Mouse (Mus musculus) lung, postnatal 0 days (tissue): ENCODE data around the gene Smim27. TPM values are rescaled to one million over a fixed set of nuclear protein-coding genes. Genes with fewer than 3 reads are reported as not detected.
A peak's percentile ranks its signal among the peaks of the same experiment; 100 is the strongest.

Source experiments
- ATAC-seq: fragments of 200-750 bp; cut with Nextera tagmentation; 2 replicates; pipeline ENCODE4 v1.8.0; 2017; ENCODE audit warnings: moderate library complexity
- DNase-seq: peaks from one replicate; pipeline ENCODE4 v3.0.0-alpha.2; 2016; ENCODE audit warnings: low spot score
- H3K27ac ChIP-seq: fragments of 300-500 bp; sonication (generic); 2 replicates; pipeline ENCODE4 v1.5.1; 2014; ENCODE audit warnings: antibody characterized with exemption, mild to moderate bottlenecking, low read length, mixed read lengths
- H3K27me3 ChIP-seq: fragments of 300-500 bp; sonication (generic); replicated peaks from 2 replicates; pipeline ENCODE4 v1.6.1; 2014; ENCODE audit warnings: low read length, mixed read lengths; ENCODE audit not compliant: insufficient read depth
- H3K36me3 ChIP-seq: fragments of 300-500 bp; sonication (generic); 2 replicates; pipeline ENCODE4 v1.6.1; 2014; ENCODE audit warnings: low read length, mixed read lengths; ENCODE audit not compliant: insufficient read depth
- H3K4me1 ChIP-seq: fragments of 300-500 bp; sonication (generic); 2 replicates; pipeline ENCODE4 v1.6.1; 2014; ENCODE audit warnings: antibody characterized with exemption, low read depth, low read length, mixed read lengths; ENCODE audit not compliant: insufficient read depth
- H3K4me2 ChIP-seq: fragments of 300-500 bp; sonication (generic); replicated peaks from 2 replicates; pipeline ENCODE4 v1.6.1; 2014; ENCODE audit warnings: low read depth, mild to moderate bottlenecking, low read length, moderate library complexity, mixed read lengths
- H3K4me3 ChIP-seq: fragments of 300-500 bp; sonication (generic); 2 replicates; pipeline ENCODE4 v1.5.1; 2014; ENCODE audit warnings: low read depth, low read length
- H3K9ac ChIP-seq: fragments of 300-500 bp; sonication (generic); replicated peaks from 2 replicates; pipeline ENCODE4 v1.6.1; 2014; ENCODE audit warnings: low read depth, mild to moderate bottlenecking
- H3K9me3 ChIP-seq: fragments of 300-500 bp; sonication (generic); 2 replicates; pipeline ENCODE4 v1.6.1; 2016; ENCODE audit warnings: low read length, mixed read lengths
- CTCF ChIP-seq: IDR thresholded peaks from 2 replicates; pipeline ENCODE4 v1.5.1; 2016; ENCODE audit warnings: antibody characterized with exemption, mild to moderate bottlenecking
- EP300 ChIP-seq: IDR thresholded peaks from 2 replicates; pipeline ENCODE4 v1.6.1; 2016; ENCODE audit warnings: antibody characterized with exemption, mild to moderate bottlenecking, control low read depth
- WGBS: fragments of 180-500 bp; shearing (Covaris S2); extraction: QIAGEN DNeasy Blood & Tissue Kit; methylation state at CpG from one replicate; pipeline ENCODE4 v1.1.7; 2014; 5-methylcytosine and 5-hydroxymethylcytosine counted together
- polyA plus RNA-seq: library from polyadenylated mRNA; unstranded; fragments of >200 nt; fragmentation: Nextera tagmentation; extraction: Ambion mirVana; gene quantifications from 2 replicates; pipeline ENCODE4 v1.2.1, GENCODE M21; 2015

Smim27 gene
- 45.6 and 57.1 TPM in 2 replicates for polyA plus RNA-seq

DNA sequence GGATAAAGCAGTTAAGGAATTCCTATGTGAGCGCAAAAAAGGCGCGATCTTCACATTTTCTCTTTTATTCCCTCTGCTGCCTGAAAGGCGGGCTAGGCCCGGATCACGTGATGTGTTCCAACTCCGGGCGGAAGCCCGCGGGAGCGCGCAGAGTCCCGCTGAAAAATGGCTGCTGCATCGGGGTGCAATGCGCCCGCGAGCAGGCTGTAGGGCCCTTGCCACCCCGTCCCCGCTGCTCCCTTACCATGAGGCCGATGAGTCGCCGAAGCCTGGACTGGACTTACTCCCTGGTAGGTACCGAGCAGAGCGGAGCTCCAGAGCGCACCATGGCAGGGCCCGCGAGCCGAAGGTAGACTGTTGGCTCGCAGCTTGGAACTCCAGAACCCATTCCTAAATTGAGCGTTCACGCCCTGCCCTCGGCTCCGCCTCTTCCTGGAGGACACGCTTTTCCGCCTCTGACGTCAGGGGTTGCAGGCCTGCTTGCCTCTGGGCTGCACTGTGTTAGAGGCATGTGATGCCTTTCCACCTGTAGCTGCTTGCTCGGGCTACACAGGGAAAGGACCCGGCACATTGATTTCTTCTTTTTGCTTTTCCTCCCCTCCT, at the start of gene Smim27, which contains the start of gene Topors:
Gene Smim27 (plus strand): TSS at position 150 of the 603 bp plus-strand sequence.
Gene Topors (minus strand): TSS at position 421 of the 603 bp plus-strand sequence.
- H3K36me3 ChIP-seq = no peaks in the 10 kb centered on the region; the same call in 1 of the 2 replicates
- H3K27me3 ChIP-seq = no peaks in the 10 kb centered on the region
- WGBS = under 1% methylated on average over 38 of the region's 38 CpGs
- peak; percentile 98 for DNase-seq
- TF ChIP-seq EP300 (no peak; the same call in 1 of the 2 replicates), CTCF (no peak)
- peak within 1 kb of the TSS; percentile 97 for H3K27ac ChIP-seq
- H3K9ac ChIP-seq = peak within 1 kb of the TSS; percentile 61
- H3K4me3 ChIP-seq = peak within 1 kb of the TSS; percentile 66
- peaks cover 8% of the 10 kb centered on the region; the same call in 1 of the 2 replicates for H3K4me1 ChIP-seq
- H3K9me3 ChIP-seq = no peaks in the 10 kb centered on the region
- peak; percentile 96 for ATAC-seq
- H3K4me2 ChIP-seq = peak within 1 kb of the TSS; percentile 88

GRCm38 (mm10) chr4:40220437-40220836, 48.9 kb upstream of the Smim27 start:
- H3K9ac ChIP-seq = no peak overlapping the region
- H3K27ac ChIP-seq = no peak overlapping the region
- ATAC-seq (no peak), DNase-seq (no peak)
- WGBS = 17% methylated on average over 12 of the region's 12 CpGs
- H3K9me3 ChIP-seq = no peaks in the 10 kb centered on the region
- peaks cover 3% of the 10 kb centered on the region; the same call in 1 of the 2 replicates for H3K36me3 ChIP-seq
- TF ChIP-seq CTCF (no peak), EP300 (no peak)
- no peaks in the 10 kb centered on the region for H3K27me3 ChIP-seq
- no peak overlapping the region for H3K4me2 ChIP-seq
- H3K4me3 ChIP-seq = no peak overlapping the region
- H3K4me1 ChIP-seq = no peaks in the 10 kb centered on the region

GRCm38 (mm10) chr4:40221004-40221760, 48.2 kb upstream of the Smim27 start:
- peaks cover 2% of the 10 kb centered on the region; the same call in 1 of the 2 replicates for H3K36me3 ChIP-seq
- TF ChIP-seq CTCF (no peak), EP300 (no peak)
- H3K27me3 ChIP-seq = no peaks in the 10 kb centered on the region
- DNase-seq (no peak), ATAC-seq (no peak)
- no peak overlapping the region for H3K27ac ChIP-seq
- H3K9me3 ChIP-seq = no peaks in the 10 kb centered on the region
- H3K9ac ChIP-seq = no peak overlapping the region
- no peaks in the 10 kb centered on the region for H3K4me1 ChIP-seq
- no peak overlapping the region for H3K4me2 ChIP-seq
- WGBS = 29% methylated on average over 14 of the region's 14 CpGs
- H3K4me3 ChIP-seq = no peak overlapping the region

GRCm38 (mm10) chr4:40221876-40222585, 47.3 kb upstream of the Smim27 start:
- TF ChIP-seq CTCF (no peak), EP300 (no peak)
- Histone ChIP-seq H3K9me3 (no peaks in the 10 kb centered on the region), H3K27me3 (no peaks in the 10 kb centered on the region), H3K27ac (no peak overlapping the region), H3K4me3 (no peak overlapping the region), H3K4me2 (no peak overlapping the region), H3K36me3 (no peaks in the 10 kb centered on the region), H3K4me1 (no peaks in the 10 kb centered on the region), H3K9ac (no peak overlapping the region)
- WGBS = 48% methylated on average over 21 of the region's 21 CpGs
- ATAC-seq (no peak), DNase-seq (no peak)

GRCm38 (mm10) chr4:40226095-40226494, 43.3 kb upstream of the Smim27 start:
- 53% methylated on average over 5 of the region's 5 CpGs for WGBS
- H3K9me3 ChIP-seq = no peaks in the 10 kb centered on the region
- ATAC-seq = peak; percentile 88
- no peaks in the 10 kb centered on the region for H3K27me3 ChIP-seq
- DNase-seq = peak; percentile 78
- no peak overlapping the region for H3K4me2 ChIP-seq
- TF ChIP-seq EP300 = no peak
- no peak for TF ChIP-seq CTCF
- H3K27ac ChIP-seq = no peak overlapping the region; the same call in 1 of the 2 replicates
- H3K36me3 ChIP-seq = peaks cover 5% of the 10 kb centered on the region; the same call in 1 of the 2 replicates
- no peak overlapping the region for H3K4me3 ChIP-seq
- H3K4me1 ChIP-seq = no peaks in the 10 kb centered on the region
- no peak overlapping the region for H3K9ac ChIP-seq

DNA sequence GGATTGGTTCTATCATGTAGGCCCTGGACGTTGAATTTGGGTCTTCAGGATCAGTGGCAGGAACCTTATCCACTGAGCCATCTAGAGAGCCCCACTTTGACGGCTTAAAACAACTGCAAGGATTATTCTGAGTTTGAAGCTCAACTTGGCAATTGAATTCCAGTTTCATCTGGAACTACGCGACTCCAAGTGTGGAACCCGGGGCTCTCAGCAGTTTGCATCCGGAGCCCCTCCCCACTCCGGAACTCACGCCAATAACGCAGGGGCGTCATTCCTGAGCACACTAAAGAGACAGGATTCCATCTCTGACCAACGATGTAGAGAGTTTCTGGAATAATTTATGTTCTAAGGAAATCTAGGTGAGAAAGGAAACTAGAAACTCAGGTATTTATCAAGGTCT, 42.2 kb upstream of the Smim27 start:
- no peak for DNase-seq
- 72% methylated on average over 11 of the region's 11 CpGs for WGBS
- ATAC-seq = no peak
- peaks cover 5% of the 10 kb centered on the region; the same call in 1 of the 2 replicates for H3K36me3 ChIP-seq
- no peak overlapping the region for H3K4me2 ChIP-seq
- TF ChIP-seq EP300 (no peak), CTCF (no peak)
- H3K4me1 ChIP-seq = no peaks in the 10 kb centered on the region
- no peak overlapping the region for H3K27ac ChIP-seq
- H3K27me3 ChIP-seq = no peaks in the 10 kb centered on the region
- no peak overlapping the region for H3K9ac ChIP-seq
- H3K4me3 ChIP-seq = no peak overlapping the region
- no peaks in the 10 kb centered on the region for H3K9me3 ChIP-seq
